8 mouse cellular contexts compared by ENCODE assay signal in the genomic region with DNA sequence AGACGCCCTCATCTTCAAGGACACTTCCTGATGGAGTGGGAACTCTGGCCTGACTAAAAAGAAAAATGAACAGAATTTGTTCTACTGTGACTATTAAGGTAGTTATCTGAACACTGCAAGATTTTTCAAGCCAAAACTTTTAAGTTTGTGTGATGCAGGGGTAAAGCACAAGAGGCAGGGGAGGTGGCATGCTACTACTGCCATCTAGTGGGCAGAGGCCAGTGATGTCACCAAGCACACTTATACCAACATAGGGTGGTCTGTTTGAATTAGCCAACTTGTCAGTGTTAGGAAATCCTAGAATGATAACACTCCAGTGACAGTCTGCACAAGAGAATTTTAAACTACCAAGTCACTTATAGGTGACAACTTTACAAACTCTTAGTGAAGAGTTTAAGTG. TPM values are rescaled to one million over a fixed set of nuclear protein-coding genes. Genes with fewer than 3 reads are reported as not detected.
DNase-seq lines count a peak whose midpoint lies in the region; ATAC-seq and TF ChIP-seq lines count a peak whose summit lies in the region.

No protein-coding gene starts in this region.

- no peak overlapping the region for H3ac ChIP-seq in myocyte (ENCODE audit: control insufficient read depth, insufficient read length)

- H3K36me3 ChIP-seq in kidney, adult 2 months (ENCODE audit: control insufficient read depth, insufficient read depth, low read length) = peaks cover 4% of the 10 kb centered on the region
- H3K36me3 ChIP-seq in E14TG2a.4 (ENCODE audit: insufficient read depth, low read length) (peaks cover 87% of the 10 kb centered on the region), myocyte (ENCODE audit: control insufficient read depth, insufficient read depth) (peaks cover 54% of the 10 kb centered on the region)
- H3K36me3 ChIP-seq in forebrain, embryonic 16.5 days (ENCODE audit: control insufficient read depth, insufficient read depth) = peaks cover 21% of the 10 kb centered on the region
- H3K36me3 ChIP-seq in limb, embryonic 11.5 days (ENCODE audit: control insufficient read depth, insufficient read depth, low read length) = peaks cover 16% of the 10 kb centered on the region; the same call in 1 of the 2 replicates

- no peak overlapping the region for H3K27ac ChIP-seq in kidney, adult 2 months (ENCODE audit: insufficient read depth, low read depth, low read length)
- no peak overlapping the region for H3K27ac ChIP-seq in forebrain, embryonic 16.5 days (ENCODE audit: low read length)
- no peak overlapping the region for H3K27ac ChIP-seq in limb, embryonic 11.5 days (replicated peaks; ENCODE audit: low read depth, low read length)

- H3K4me1 ChIP-seq in kidney, adult 2 months (ENCODE audit: control insufficient read depth, insufficient read depth, low read length) = no peaks in the 10 kb centered on the region
- peaks cover 65% of the 10 kb centered on the region for H3K4me1 ChIP-seq in E14TG2a.4 (replicated peaks; ENCODE audit: low read depth, low read length)
- peaks cover 7% of the 10 kb centered on the region for H3K4me1 ChIP-seq in forebrain, embryonic 16.5 days (replicated peaks; ENCODE audit: control insufficient read depth, insufficient read depth, low read length)
- no peaks in the 10 kb centered on the region for H3K4me1 ChIP-seq in limb, embryonic 11.5 days (ENCODE audit: control insufficient read depth, insufficient read depth, low read length)

- H3K9me3 ChIP-seq in E14TG2a.4 (ENCODE audit: low read length) = no peaks in the 10 kb centered on the region
- H3K9me3 ChIP-seq in forebrain, embryonic 16.5 days (ENCODE audit: control insufficient read depth, low read length) = no peaks in the 10 kb centered on the region
- no peaks in the 10 kb centered on the region for H3K9me3 ChIP-seq in limb, embryonic 11.5 days (ENCODE audit: control insufficient read depth, low read length)

- no peaks in the 10 kb centered on the region for H3K27me3 ChIP-seq in kidney, adult 2 months (replicated peaks; ENCODE audit: control insufficient read depth, insufficient read depth, low read length)
- no peaks in the 10 kb centered on the region for H3K27me3 ChIP-seq in E14TG2a.4 (ENCODE audit: insufficient read depth, low read length)
- no peaks in the 10 kb centered on the region for H3K27me3 ChIP-seq in forebrain, embryonic 16.5 days (replicated peaks; ENCODE audit: control insufficient read depth, insufficient read depth, low read length)
- H3K27me3 ChIP-seq in limb, embryonic 11.5 days (ENCODE audit: control insufficient read depth, insufficient read depth, low read length) = no peaks in the 10 kb centered on the region
- no peaks in the 10 kb centered on the region for H3K27me3 ChIP-seq in myocyte (ENCODE audit: control insufficient read depth, insufficient read depth, insufficient read length)

- WGBS in kidney, adult 2 months = 97% methylated on average over 1 of the region's 1 CpGs
- 96% methylated on average over 1 of the region's 1 CpGs for WGBS in forebrain, embryonic 16.5 days
- WGBS in limb, embryonic 11.5 days = 100% methylated on average over 1 of the region's 1 CpGs

- H3K4me3 ChIP-seq in kidney, adult 2 months (ENCODE audit: insufficient read depth, low read depth, low read length) = no peak overlapping the region
- H3K4me3 ChIP-seq in E14TG2a.4 (replicated peaks; ENCODE audit: low read length) = no peak overlapping the region
- no peak overlapping the region for H3K4me3 ChIP-seq in forebrain, embryonic 16.5 days (replicated peaks; ENCODE audit: low read length)
- no peak overlapping the region for H3K4me3 ChIP-seq in limb, embryonic 11.5 days (ENCODE audit: low read depth, low read length)
- no peak overlapping the region for H3K4me3 ChIP-seq in myocyte

- TF ChIP-seq CTCF in kidney, adult 2 months (conservative IDR thresholded peaks at IDR 0.05; ENCODE audit: insufficient read depth, insufficient read length, low read depth, low read length) = peak; percentile 83
- peak; percentile 81 for TF ChIP-seq CTCF in E14TG2a.4 (conservative IDR thresholded peaks at IDR 0.05; ENCODE audit: low read length)

- DNase-seq in kidney, adult 2 months = peak; percentile 34
- no peak for DNase-seq in kidney, adult 11 months
- DNase-seq in adrenal gland, postnatal 25 days = peak; percentile 39
- DNase-seq in limb, embryonic 11.5 days (ENCODE audit: low spot score) = peak; percentile 68
- no peak for DNase-seq in yolk sac, embryonic 10.5 days (ENCODE audit: low spot score)

- peak; percentile 76 for ATAC-seq in forebrain, embryonic 16.5 days
- no peak for ATAC-seq in limb, embryonic 11.5 days (ENCODE audit: insufficient number of reproducible peaks, low FRiP score, low TSS enrichment, low read depth)

- H3K79me2 ChIP-seq in myocyte (ENCODE audit: control insufficient read depth, insufficient read depth) = peaks cover 35% of the 10 kb centered on the region

- no peak for TF ChIP-seq POLR2A in kidney, adult 2 months (IDR thresholded peaks at IDR 0.05; ENCODE audit: low read depth, low read length)
- peak; percentile 27 for TF ChIP-seq POLR2A in myocyte (IDR thresholded peaks at IDR 0.05; ENCODE audit: insufficient read length, low read depth)

- no peak overlapping the region for H3K9ac ChIP-seq in forebrain, embryonic 16.5 days (replicated peaks; ENCODE audit: low read depth, low read length)
- H3K9ac ChIP-seq in limb, embryonic 11.5 days (ENCODE audit: low read length) = no peak overlapping the region

- H3K4me2 ChIP-seq in forebrain, embryonic 16.5 days (ENCODE audit: low read length) = no peak overlapping the region
- H3K4me2 ChIP-seq in limb, embryonic 11.5 days (ENCODE audit: low read depth, severe bottlenecking) = no peak overlapping the region
- H3K4me2 ChIP-seq in myocyte (ENCODE audit: low read depth) = no peak overlapping the region

TF ChIP-seq in myocyte, 11 proteins besides CTCF, POLR2A, EP300 and RAD21:
- no peak for TF ChIP-seq MYOD1 (IDR thresholded peaks at IDR 0.05; ENCODE audit: control insufficient read depth in 1 of 3, insufficient read length in 2 of 3, low read depth in 2 of 3)
- no peak for TF ChIP-seq MAX (IDR thresholded peaks at IDR 0.05; ENCODE audit: low read depth)
- TF ChIP-seq TCF12 (IDR thresholded peaks at IDR 0.05; ENCODE audit: insufficient read depth, poor library complexity, severe bottlenecking) = no peak
- TF ChIP-seq POLR2AphosphoS2 (IDR thresholded peaks at IDR 0.05; ENCODE audit: insufficient read length, low read depth) = peak; percentile 40
- TF ChIP-seq SRF (IDR thresholded peaks at IDR 0.05; ENCODE audit: control insufficient read depth, insufficient read length, low read depth) = no peak
- TF ChIP-seq E2F4 (IDR thresholded peaks at IDR 0.05; ENCODE audit: insufficient read depth) = no peak
TF ChIP-seq in myocyte: peak in this region for 1.

RNA-seq across cellular contexts. Expression of a gene that starts 6.7 kb away (rescaled TPM):
- polyA plus RNA-seq in kidney, adult 2 months (2012; rRNA removed) = 48.7 and 58.2 TPM in 2 replicates
- total RNA-seq in adrenal gland, postnatal 25 days (2021) = 83.1 and 99.8 TPM in 2 replicates
- polyA plus RNA-seq in forebrain, embryonic 16.5 days (2015; fragmentation: Nextera tagmentation; extraction: Ambion mirVana) = 284 and 285 TPM in 2 replicates
- polyA plus RNA-seq in limb, embryonic 11.5 days (2014; fragmentation: Nextera tagmentation; extraction: Ambion mirVana) = 326 and 338 TPM in 2 replicates
- 129 TPM for polyA plus RNA-seq in myocyte (2012; fragmentation: generic; extraction: Trizol)

RNA-seq across cellular contexts. Expression of a gene that starts 7.0 kb away (rescaled TPM):
- 29.0 and 29.8 TPM in 2 replicates for polyA plus RNA-seq in kidney, adult 2 months (2012; rRNA removed)
- 80.3 and 81.7 TPM in 2 replicates for total RNA-seq in adrenal gland, postnatal 25 days (2021)
- polyA plus RNA-seq in forebrain, embryonic 16.5 days (2015; fragmentation: Nextera tagmentation; extraction: Ambion mirVana) = 45.4 and 47.4 TPM in 2 replicates
- 34.4 and 37.7 TPM in 2 replicates for polyA plus RNA-seq in limb, embryonic 11.5 days (2014; fragmentation: Nextera tagmentation; extraction: Ambion mirVana)
- polyA plus RNA-seq in myocyte (2012; fragmentation: generic; extraction: Trizol) = 47.6 TPM

RNA-seq across cellular contexts. Expression of a gene that starts 18.3 kb away (rescaled TPM):
- 0.01 and 0.02 TPM in 2 replicates for polyA plus RNA-seq in kidney, adult 2 months (2012; rRNA removed)
- total RNA-seq in adrenal gland, postnatal 25 days (2021) = not detected in 2 replicates
- polyA plus RNA-seq in forebrain, embryonic 16.5 days (2015; fragmentation: Nextera tagmentation; extraction: Ambion mirVana) = not detected in 2 replicates
- polyA plus RNA-seq in limb, embryonic 11.5 days (2014; fragmentation: Nextera tagmentation; extraction: Ambion mirVana) = 0.04 TPM in 1 of 2 replicates, not detected in the other
- polyA plus RNA-seq in myocyte (2012; fragmentation: generic; extraction: Trizol) = not detected

RNA-seq across cellular contexts. Expression of a gene that starts 29.1 kb away (rescaled TPM):
- not detected in 2 replicates for polyA plus RNA-seq in kidney, adult 2 months (2012; rRNA removed)
- total RNA-seq in adrenal gland, postnatal 25 days (2021) = 2.8 and 4.3 TPM in 2 replicates
- not detected in 2 replicates for polyA plus RNA-seq in forebrain, embryonic 16.5 days (2015; fragmentation: Nextera tagmentation; extraction: Ambion mirVana)
- 0.05 and 0.14 TPM in 2 replicates for polyA plus RNA-seq in limb, embryonic 11.5 days (2014; fragmentation: Nextera tagmentation; extraction: Ambion mirVana)
- 0.01 TPM for polyA plus RNA-seq in myocyte (2012; fragmentation: generic; extraction: Trizol)

RNA-seq across cellular contexts. Expression of a gene that starts 53.0 kb away (rescaled TPM):
- 15.6 and 22.1 TPM in 2 replicates for polyA plus RNA-seq in kidney, adult 2 months (2012; rRNA removed)
- 81.4 and 102 TPM in 2 replicates for total RNA-seq in adrenal gland, postnatal 25 days (2021)
- 63.0 and 63.1 TPM in 2 replicates for polyA plus RNA-seq in forebrain, embryonic 16.5 days (2015; fragmentation: Nextera tagmentation; extraction: Ambion mirVana)
- 91.0 and 105 TPM in 2 replicates for polyA plus RNA-seq in limb, embryonic 11.5 days (2014; fragmentation: Nextera tagmentation; extraction: Ambion mirVana)
- polyA plus RNA-seq in myocyte (2012; fragmentation: generic; extraction: Trizol) = 46.3 TPM

Comparison
In these comparisons a context has a peak if more than half of its experiments do, and no peak if none do; other contexts are left out.
1. DNase-seq: peak in kidney, adult 2 months (single experiment), adrenal gland, postnatal 25 days (single experiment) and limb, embryonic 11.5 days (single experiment); none in kidney, adult 11 months (single experiment) and yolk sac, embryonic 10.5 days (single experiment).